Mouse (Mus musculus): ENCODE measurements around the gene Omd.
"Not testable (repeated sequence)": the region's sequence is repeated elsewhere in the genome, so short reads cannot be mapped to it uniquely, and the experiment has no call there.

Omd gene

DNA sequence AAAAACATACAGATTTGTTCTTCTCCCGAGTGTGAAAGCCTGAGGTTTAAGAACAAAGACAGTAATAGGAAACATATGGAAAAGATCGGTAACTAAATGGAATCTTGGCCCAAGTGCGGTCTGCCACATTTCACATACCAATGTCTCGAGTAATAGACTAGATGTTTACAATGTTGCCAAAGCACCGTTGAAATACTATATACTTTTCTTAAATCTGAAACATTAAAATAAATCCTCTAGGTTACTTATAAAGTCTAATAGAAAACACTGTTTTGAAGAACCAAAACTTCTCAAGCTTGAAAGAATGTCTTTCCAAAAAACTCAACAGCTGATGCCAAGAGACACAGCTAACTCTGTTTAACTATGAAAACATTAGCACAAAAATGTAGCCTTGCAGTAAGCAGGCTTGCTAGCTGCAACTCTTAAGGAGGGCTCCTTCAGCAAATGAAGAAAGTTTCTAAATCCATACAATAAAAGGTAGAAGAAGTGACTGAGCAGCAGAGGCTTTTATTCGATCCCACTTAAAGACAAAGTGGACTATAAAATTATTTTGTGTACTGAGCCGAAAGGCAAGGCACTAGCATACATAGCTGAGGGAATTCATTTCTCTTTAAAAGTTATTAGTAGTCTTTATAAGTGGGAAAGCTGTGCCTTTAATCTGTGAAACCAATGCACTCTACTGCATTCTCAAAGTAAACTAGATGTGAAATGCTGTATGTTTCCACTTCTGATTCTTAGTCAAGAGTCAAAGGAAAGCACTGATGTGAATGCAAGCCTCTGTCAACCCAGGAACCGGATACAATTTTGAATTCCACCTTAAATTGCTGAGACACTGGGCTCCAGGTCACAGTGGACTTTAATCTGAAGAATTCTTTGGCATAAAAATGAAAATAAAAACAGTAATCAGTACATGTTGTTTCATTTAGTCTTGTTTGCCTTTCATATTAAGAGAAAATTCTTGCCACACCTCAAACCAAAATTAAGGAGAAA is at the start of gene Omd:
Gene Omd, plus strand, starts transcription at position 922 of the 990 bp plus-strand sequence.
- peak; percentile 35 for DNase-seq (ENCODE audit: low read depth, low spot score)

DNA sequence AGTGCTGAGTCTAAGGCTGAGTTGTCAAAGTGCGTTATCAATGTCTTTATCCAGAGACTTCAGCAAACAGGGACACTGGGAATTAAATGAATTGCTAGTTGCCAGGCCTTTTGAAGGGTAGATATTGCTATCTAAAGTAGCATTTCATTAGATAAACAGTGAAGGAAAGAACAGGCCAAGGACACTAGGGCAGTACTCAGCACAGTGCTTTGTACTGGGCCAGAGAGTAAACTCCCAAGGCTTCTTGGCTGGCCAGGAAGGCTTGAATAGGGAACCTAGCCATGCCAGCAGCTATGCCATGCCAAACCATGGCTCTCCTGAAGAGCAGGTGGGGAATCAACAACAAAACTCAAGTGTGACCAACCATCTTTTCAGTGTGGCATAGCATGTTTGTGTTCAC is 45.3 kb upstream of the Omd start:
- no peak for DNase-seq (ENCODE audit: low read depth, low spot score)

DNA sequence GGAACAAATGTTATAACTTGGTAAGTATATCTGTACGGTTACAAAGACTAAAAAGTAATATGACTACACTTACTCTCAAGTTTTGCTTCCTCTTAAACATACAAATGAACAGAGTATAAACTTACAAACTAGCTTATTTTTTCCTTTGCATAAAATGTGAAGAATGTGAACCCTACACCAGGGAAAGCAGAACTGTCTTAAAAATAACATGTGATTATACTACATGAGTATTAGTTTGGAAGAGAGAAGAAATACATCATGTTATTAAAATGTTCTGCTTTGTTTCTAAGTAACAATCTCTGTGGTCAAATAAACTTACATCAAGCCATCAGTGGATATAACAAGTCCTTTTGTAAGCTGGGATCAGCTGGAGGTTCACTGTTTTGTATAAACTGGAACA is 43.6 kb upstream of the Omd start:
- no peak for DNase-seq (ENCODE audit: low read depth, low spot score)

DNA sequence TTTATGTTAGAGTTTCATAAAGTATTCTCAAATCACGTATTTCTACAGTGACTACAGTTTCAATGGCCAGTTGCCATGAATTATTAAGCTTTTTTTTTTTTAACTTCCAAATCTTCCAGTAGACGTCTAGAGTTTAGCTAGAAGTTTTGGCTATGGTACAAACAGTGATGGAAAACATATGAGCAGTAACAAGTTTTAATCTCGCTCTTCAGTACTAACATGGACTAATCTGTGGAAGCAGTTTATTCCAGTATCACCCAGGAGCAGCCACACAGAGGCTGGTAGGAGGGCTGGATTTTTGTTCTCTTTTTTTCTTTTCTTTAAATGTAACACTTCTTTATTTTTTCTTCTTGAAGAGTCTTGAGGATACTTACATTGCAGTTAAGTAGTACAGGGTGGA is 38.0 kb upstream of the Omd start, which contains the start of gene Aspn:
Gene Aspn, plus strand, starts transcription at position 165 of the 400 bp plus-strand sequence.
- no peak for DNase-seq (ENCODE audit: low read depth, low spot score)

DNA sequence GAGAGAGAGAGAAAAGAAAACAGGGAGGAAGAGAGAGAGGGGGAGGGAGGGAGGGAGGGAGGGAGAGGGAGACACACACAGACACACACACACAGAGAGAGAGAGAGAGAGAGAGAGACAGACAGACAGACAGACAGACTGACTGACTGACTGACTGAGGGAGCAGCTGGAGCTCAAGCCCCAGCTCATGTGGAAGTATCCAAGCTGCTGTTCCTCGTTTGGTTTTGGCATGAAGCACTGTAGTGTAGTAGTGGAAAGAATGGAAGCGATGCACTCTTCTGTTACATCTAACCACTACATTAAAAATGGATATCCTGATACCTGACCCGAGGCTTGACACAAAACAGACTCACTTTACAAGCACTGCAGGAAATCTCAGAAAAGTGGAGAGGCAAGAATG is 36.6 kb upstream of the Omd start:
- DNase-seq (ENCODE audit: low read depth, low spot score) = no peak

DNA sequence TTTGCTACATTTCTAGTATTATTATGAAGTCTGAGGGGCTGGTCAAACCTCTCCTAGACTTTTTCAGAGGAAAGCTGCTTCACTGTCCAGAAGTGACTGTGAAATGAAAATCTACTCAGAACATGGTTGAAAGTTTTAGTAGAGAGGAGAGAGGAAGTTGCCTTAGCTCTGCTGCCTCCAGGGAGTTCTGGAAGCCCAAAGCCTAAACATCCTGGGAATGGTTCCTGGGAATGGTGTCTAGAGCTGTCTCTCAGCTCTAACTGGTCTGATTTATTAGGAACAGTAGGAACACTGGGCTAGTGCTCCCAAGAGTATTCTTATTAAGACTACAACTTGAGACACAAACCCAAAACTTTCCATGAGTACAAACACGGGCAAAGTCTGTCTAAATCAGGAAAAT is 35.7 kb upstream of the Omd start:
- DNase-seq (ENCODE audit: low read depth, low spot score) = no peak

DNA sequence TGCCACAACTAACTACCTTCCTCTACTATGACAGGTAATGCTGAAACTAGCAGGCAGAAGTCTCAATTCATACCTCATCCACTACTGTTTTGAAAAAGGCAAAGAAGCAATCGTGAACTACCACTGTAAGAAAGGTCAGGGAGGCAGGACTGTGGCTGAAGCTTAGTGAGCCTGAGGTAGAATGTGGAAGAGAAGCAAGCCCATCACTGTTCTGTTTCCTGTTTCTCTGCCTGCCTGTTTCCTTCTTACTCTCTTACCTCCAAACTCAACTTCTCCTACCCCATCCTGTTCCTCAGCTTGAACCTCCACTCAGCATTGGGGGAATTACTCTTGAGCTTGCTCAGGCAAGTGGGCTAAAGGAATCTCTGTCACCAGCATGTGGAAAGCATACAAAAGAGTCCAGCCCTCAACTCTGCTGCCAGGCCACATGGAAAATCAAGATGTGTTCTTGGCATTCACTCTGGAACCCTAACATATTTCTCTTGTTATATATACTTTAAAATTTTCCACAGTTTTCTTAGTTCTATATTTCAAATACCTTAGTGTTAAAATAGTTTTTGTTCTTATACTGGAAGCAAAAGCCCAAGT is 34.6 kb upstream of the Omd start:
- DNase-seq (ENCODE audit: low read depth, low spot score) = no peak

DNA sequence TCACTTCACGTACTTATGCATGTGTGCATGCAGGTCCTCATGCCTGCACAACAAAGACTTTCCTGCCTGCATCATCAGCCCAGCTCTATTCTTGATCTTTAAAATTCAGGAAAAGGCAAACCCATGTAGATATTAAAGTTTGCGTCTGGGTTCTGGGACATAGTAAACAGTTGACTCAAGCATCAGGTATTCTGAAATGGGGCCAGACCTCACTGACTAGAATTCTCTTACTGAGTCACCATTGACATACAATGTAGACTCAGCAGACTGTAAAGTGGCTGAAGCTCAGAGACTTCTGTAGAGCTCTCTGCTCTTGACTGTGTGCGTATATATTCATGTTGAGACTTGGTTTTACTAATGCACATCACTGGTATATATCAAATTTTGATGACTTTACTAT is 32.6 kb upstream of the Omd start:
- DNase-seq (ENCODE audit: low read depth, low spot score) = no peak

DNA sequence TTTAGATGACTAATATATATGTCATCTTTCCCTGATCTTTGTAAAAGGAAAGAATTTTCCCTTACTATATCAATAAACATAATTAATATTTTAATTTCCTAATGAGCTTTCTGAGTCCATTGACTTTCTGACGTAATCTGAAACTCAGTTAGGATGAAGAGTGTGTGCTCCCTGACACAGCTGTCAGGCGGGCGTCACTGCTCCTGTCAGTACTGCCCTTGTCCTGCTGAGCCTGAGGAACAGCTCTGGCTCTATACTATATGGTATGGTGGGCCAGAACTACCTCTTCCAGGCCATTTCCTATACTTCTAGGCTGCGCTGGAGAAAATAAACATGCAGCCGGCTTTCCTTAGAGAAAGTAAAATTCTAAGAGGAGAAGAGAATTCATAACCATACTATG is 27.7 kb upstream of the Omd start:
- no peak for DNase-seq (ENCODE audit: low read depth, low spot score)

DNA sequence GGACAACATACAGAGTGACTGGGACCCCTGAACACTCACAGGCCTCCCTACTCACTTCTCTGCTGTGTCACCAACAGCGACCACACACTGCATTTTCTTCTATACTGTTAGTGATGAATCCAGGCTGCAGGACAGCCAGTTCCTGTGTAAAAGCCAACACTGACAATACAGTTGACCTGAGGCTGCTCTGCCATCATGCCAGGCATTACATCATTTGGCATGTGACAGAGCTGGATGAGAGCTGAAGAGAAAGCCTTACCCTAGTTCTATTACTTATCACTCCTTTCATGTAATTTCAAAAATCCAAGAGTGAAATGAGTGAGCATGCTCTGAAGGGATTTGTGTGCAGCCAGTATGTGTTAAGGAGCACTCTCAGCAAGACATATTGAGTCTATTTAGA is 26.1 kb upstream of the Omd start:
- no peak for DNase-seq (ENCODE audit: low read depth, low spot score)

DNA sequence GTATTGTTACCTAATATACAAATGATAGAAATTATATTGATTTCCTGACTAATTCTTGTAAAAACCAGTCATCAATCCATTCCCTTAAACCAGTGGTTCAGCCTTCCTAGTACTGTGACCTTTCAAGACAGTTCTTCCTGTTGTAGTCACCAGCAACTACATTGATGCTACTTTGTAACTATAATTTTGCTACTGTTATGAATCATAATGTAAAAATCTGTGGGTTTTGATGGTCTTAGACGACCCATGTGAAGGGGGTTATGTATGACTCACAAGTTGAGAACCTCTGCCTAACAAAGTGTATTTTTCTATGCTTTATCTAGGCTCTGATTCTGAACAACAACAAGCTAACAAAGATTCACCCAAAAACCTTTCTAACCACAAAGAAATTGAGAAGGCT is 25.3 kb upstream of the Omd start:
- no peak for DNase-seq (ENCODE audit: low read depth, low spot score)

DNA sequence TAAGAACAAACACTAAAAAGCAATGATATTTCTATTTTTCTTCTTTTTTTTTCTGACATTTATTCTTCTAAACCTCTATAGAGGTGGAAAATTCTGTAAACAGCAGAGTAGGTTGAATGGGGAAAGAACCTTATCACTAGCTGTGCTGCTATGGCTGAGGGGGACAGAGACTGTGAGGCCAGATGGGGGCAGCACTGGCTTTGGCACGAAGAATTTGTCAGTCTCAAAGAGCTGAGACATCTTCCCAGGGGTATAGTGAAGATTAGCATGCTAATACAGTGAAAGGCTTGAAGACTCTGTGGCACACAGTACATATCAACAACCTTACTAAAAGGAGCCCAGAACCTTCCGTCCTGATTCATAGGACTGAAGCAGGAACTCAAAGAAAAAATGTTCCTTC is 23.1 kb upstream of the Omd start:
- DNase-seq (ENCODE audit: low read depth, low spot score) = no peak

DNA sequence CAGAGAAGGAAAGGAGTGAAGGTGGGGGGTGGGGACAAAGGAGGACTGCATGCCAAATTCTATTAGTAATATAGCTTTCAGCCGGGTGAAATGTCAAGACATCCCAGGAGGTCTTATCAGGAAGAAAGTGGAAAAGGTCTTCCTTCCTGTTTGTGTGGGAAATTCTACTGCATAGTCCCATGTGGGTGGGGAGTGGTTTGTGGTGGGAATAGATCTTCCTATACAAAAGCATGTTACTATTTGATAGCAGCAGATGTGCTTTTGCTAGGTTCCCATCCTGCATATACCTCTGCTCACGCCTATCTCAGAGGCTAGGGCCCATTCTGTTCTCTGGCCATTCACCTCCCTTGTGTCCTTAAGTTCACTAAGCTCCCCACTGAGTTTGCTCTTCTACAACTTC is 21.4 kb upstream of the Omd start:
- no peak for DNase-seq (ENCODE audit: low read depth, low spot score)

DNA sequence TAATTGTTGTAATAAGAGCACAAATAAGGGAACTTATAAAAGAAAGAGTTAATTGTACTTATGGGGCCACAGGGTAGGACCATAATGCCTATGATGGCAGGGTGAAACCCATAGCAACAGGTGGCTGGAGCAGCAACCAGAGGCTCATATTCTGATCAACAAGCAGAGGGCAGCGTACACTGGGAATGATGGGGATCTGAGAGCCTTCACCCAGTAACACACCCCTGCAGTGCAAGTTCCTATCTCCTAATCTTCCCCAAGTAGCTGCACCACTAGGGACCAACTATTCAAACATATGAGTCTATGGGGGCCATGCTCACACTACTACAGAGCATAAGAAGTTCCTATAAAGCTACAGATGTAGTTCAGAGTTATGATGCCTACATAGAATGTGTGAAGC is 17.9 kb upstream of the Omd start:
- no peak for DNase-seq (ENCODE audit: low read depth, low spot score)

DNA sequence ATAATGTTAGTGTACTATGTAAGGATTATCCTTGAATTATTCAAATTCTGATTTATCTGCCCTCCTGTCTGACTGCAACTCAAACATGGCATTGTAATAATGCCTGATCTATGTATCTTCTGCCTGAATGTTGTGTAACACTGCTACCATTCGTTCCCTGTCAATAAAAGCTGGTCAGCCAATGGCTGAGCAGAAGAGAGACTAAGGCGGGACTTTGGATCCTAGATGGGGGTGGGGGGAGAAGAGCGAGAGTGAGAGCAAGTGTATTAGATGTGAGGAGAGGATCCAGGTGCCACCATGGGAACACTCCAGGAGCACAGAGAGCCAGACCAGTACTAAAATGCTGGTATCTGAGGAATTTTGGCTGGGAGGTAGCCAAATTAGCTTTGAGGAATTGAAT is 11.9 kb upstream of the Omd start:
- no peak for DNase-seq (ENCODE audit: low read depth, low spot score)

DNA sequence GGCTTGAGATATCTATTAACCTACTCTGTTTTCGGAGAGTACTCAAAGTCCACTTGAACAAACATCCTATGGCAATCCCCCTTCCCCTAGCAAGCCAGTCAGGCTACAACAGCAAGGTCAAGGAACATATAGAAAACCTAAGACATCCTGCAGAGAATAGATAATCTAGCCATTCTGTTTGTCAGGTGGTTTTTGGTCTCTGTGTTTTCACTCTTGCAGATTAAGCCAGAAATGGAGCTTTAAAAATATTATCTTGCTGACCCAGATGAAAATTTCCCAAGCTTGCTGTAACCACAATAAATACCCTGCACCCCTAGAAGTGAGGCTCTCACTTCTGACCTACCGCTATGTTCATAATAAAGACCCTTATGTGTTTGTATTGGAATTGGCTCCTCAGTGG is 10.8 kb upstream of the Omd start:
- DNase-seq (ENCODE audit: low read depth, low spot score) = no peak

DNA sequence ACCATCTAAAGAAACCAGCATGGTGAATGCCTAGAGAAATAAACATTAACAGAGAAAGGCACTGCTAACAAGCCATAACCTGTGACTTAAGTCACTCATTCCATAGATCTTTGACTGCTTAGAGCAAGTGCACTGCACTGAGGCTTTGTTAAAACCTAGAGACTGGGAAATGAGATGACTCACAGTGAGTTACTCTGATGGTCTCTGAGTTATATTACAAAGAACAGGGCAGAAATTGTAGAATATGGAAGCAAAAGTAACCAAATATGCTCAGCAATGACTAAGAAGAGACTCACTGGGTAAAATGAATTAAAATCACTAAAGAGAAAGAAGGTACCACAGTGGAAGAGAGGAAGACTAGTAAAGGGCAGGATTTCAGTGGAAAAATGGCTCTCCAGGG is 1.6 kb downstream of the Omd start:
- no peak for DNase-seq (ENCODE audit: low read depth, low spot score)

DNA sequence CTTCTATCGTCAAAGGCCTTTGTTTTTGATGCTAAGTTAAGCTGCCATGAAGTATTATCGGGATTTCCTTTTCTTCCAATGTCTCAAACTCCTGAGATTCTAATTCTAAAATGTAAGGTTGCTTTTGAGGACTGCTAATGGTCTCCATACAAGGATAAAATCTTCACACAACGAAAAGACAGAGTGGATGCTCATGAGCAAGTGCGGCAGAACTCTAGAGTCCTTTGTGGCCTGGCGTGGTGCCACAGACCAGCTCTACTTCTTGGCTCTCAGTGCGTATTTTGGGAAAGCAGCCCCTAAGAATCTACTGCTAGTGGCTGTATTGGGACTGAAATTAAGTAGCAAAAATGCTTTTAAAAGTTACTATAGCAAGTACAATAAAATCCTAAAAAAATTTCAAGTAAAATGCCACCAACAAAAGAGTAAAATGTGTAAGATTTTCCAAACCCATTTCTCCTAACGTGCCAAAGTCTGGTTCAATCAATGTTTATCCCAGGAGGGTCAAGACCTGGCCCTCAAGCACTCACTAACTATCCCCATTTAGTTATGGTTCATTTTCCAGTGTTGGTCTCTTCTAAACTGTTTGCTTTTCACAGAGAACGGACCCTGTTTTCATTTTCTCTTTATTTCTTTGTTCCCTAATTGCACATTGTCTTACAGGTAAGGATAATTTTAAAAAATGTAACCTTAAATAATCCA is 2.2 kb downstream of the Omd start:
- no peak for DNase-seq (ENCODE audit: low read depth, low spot score)

DNA sequence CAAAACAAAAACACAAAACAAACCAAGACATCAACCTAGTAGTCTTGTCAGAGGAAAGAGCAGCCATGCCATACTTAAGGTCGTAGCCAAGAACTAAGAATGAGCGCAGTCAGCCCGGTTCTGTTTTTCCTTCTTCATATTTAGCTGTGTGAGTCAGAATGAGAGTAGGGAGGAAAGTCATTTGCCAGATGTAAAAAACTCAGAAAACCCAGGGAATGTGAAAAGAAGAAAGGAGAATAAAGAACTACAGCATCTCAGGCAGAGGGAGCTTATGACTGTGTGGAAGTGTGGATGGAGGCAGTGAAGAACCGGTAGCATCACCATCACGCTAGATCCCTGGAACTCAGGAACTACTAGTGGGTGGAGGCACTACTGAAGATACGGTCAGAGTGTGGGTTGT is 3.8 kb downstream of the Omd start:
- DNase-seq (ENCODE audit: low read depth, low spot score) = no peak

DNA sequence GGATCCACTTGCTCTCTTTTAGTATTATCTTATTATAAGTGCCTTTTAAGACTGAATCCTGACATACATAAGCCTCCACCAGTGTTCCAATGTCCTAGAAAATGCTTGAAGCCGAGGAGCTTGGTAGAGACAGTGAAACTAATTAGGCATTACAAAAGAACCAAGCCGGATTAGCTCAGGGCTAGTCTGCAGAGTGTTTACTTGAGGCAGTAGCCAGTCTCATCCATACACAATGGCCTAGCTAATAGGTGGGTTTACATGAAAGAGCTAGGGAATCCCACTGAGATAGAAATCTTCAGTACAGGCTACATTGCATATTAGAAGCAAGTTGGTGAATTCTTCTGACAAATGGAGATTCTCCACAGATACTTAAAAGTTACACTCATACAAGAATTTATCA is 20.3 kb downstream of the Omd start:
- not testable (repeated sequence) for DNase-seq (ENCODE audit: low read depth, low spot score)

DNA sequence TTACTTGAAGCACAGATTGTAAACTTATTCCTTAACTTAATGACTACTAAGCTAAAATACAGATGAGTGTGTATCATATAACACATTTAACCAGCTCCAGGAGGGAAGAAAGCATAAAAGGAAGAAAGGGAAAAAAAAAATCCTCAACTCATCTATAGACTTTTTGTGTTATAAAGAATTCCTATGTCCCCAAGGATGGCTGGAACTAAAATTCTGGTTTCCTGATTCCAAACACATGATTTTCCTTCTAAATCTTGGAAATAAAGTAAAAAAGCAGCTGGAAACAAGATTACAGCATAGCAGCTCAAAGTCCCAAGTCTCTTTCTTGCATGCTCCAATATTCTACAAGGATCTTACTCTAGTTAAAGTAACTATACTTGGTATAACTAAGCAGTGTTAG is 21.3 kb downstream of the Omd start:
- DNase-seq (ENCODE audit: low read depth, low spot score) = no peak

DNA sequence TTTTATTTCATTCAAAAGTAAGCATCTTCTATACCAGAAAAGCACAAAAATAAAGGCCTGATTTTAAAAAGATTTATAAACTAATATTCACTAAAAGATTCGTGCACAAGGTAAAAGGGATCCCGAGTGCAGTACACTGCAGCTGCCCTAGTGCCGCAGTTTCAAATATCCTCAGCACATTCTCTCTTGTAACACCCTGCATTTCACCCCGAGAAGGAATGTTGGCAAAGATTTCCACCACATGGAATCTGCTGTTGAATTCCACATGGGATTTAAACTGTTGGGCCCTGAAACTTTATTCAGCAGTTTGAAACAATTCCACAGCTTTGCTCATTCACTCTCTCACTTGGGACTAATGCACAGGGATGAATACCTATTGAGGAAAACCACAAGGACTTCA is 25.5 kb downstream of the Omd start, which contains the start of gene Ogn:
Gene Ogn, plus strand, starts transcription at position 333 of the 400 bp plus-strand sequence.
- peak; percentile 17 for DNase-seq (ENCODE audit: low read depth, low spot score)
